Mouse (Mus musculus) E14TG2a.4 (cell line): Measurements from ENCODE around the gene Scrn3.

Experiments
- CTCF ChIP-seq: conservative IDR thresholded peaks from 2 replicates; pipeline ENCODE4 v1.5.1; 2014; ENCODE audit warnings: low read length
- POU5F1 ChIP-seq: IDR thresholded peaks from 2 replicates; pipeline ENCODE4 v1.6.1; 2014; ENCODE audit warnings: low read length, borderline replicate concordance

DNA sequence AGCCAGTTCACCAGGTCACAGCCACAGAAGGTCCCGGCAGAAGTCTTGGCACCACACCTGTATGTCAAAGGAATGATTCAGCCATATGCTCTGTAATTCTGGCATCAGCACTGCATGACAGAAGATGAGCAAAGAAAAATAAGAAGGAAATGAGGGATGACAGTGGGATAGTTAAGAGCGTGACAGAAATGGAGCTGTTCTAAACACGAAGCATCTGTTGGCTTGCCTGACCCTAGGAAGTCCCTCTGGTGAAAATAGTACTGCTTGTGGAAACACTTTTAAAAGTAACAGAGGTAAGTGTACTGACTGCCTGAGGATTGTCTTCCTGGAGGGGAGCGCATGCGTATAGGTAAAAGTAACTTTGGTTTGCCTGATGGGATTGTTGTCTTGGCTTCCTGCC lies 31.3 kb downstream of the Scrn3 start:
- TF ChIP-seq CTCF (no peak), POU5F1 (no peak)
